In the genomic region with DNA sequence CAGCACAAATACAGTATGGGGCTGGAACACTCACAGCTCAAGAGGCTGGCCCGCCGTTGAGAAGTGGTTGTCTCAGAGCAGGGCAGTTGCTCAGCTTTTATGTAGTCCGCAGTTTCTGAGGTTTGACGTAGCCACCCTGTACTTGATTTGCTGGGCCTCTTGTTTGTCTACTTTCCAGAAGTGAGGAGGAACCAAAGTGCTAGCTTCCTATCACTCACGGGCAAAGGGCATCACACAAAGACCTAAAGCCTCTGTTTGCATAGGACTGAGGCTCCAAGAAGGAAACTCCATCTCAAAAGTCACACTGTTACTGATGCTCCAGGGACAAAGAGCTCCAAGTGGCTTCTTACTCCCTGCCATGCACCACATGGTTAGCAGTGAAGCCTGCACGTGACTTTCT, we compare ENCODE assay signal across 18 mouse cellular contexts.
"Had no signal": no experiment of that assay in that cellular context is flagged by ENCODE, and none has a peak within 500 bp of the region (broad histone marks: within the 10 kb centered on the region; RNA-seq: fewer than 3 reads in every experiment).

No protein-coding gene starts in this region.

- H3K27ac ChIP-seq: midbrain, embryonic 12.5 days; neural tube, embryonic 13.5 days; neural tube, embryonic 15.5 days had no signal

- H3K36me3 ChIP-seq: midbrain, embryonic 12.5 days; neural tube, embryonic 13.5 days; neural tube, embryonic 15.5 days had no signal

- H3K4me2 ChIP-seq: lung, embryonic 14.5 days; midbrain, embryonic 12.5 days; neural tube, embryonic 13.5 days; neural tube, embryonic 15.5 days had no signal

- H3K9ac ChIP-seq: lung, embryonic 14.5 days; midbrain, embryonic 12.5 days; neural tube, embryonic 13.5 days; neural tube, embryonic 15.5 days had no signal

- H3K9me3 ChIP-seq: midbrain, embryonic 12.5 days; neural tube, embryonic 13.5 days; neural tube, embryonic 15.5 days had no signal

- ATAC-seq: midbrain, embryonic 16.5 days had no signal

- DNase-seq: lung, adult 18-20 months; lung, embryonic 14.5 days; lung, postnatal 10 days; lung, postnatal 4 days; midbrain, embryonic 14.5 days; retina, postnatal 1 day; right cerebral cortex, adult 18-20 months; right cerebral cortex, postnatal 25 days; right cerebral cortex, postnatal 4 days; spleen, adult 18-20 months; thymus, adult 2 months; thymus, postnatal 25 days; thymus, postnatal 4 days had no signal

- H3K4me3 ChIP-seq: midbrain, embryonic 12.5 days; myocyte; neural tube, embryonic 13.5 days; neural tube, embryonic 15.5 days had no signal
